Mouse (Mus musculus) A20 (cell line): ENCODE data around the gene Olfr1350.
"Not testable (repeated sequence)": the region's sequence is repeated elsewhere in the genome, so short reads cannot be mapped to it uniquely, and the experiment has no call there.

ENCODE experiments used
- DNase-seq: peaks from one replicate; pipeline ENCODE4 v3.0.0-alpha.2; 2011; ENCODE audit warnings: low read depth, low spot score

The Olfr1350 gene

DNA sequence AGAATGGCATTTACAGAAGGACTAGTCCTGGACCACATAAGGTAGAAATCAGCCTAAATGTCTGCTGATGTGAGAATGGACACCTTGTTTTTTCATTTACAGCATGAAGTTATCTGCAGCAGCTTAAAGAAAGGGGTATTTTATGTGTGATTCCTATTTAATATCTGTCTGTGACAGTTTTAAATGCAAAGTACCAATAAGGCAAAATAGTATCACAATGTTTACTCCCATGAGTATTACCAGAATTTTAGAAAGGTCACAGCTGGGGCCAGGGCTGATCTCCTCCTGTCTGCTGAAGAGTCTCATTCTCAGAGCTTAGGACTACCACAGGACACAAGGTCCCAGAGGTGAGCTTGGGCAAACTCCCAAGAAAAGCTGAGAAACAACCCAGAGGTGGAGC, at the start of gene Olfr1350:
Gene Olfr1350 (plus strand): TSS at position 301 of the 400 bp plus-strand sequence.
- no peak for DNase-seq

GRCm38 (mm10) chr7:6521666-6522065, 43.0 kb upstream of the Olfr1350 start:
- no peak for DNase-seq

DNA sequence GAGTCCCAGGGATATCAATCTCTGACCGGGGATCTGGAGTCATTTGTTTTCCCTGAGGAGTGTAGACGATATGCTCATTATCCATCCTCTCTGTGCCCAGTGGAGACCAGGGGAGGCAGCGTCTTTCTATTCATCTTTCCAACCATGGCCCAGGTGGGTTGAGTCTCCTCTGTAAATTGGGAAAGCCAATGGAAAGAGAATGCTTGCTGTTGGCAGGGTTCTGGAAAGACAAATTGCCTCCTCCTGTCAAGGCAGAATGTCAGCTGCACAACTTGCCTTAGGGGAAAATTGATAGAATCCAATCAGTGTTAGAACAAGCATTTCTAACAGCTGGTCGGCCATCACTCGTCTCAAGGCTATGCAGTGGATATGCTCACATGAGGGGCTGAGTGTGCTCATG, 41.8 kb upstream of the Olfr1350 start, which contains the start of gene Olfr1349:
Gene Olfr1349 (minus strand): TSS at position 101 of the 400 bp plus-strand sequence.
- DNase-seq = no peak

DNA sequence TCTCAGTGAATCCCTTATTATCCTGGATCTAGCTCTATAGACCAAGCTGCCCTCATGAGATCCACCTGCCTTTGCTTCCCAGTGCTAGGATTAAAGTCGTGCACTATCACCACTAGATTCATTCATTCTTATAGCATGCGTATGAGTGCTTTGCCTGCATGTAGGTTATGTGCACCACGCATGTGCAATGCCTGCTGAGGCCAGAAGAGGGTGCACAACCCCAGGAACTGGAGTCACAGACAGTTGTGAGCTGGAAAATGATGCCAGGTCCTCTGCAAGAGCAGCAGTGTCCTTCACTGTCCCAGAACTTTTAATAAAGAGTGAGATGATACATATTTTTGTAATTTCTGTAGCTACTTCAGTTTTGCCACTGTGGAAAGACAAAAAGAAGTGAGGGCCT, 39.6 kb upstream of the Olfr1350 start:
- peak; percentile 9 for DNase-seq

GRCm38 (mm10) chr7:6526141-6526540, 38.5 kb upstream of the Olfr1350 start:
- DNase-seq = peak; percentile 22

DNA sequence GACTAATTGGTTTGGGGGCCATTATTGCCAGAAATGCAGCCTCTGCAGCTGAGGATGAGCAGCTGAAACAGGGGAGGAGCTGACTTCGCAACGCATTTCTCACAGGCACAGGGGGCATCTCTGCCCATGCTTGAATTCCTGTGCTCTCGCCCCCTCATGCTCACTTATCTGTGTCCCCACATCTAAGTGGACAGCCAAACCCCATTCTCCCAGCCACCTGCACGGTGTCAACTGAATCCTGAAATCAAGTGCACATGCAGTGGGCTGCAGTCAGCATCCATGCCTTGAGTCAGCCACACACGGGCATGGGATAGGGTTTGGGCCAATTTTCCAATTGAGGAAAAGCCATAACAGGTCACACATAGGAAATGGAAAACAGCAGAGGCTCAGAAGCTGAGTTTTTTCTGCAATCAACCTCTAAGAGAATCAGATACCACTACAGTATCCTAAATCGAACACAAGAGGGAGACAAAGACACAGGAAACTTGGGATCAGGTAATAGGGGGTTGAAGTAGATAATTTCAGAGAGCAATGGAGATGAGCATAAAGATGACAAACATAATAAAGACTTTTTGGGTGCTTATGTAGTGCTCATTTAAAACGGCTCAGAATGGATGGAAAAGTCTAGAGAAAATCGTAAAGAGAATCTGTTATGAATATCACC, 21.6 kb downstream of the Olfr1350 start:
- no peak for DNase-seq

GRCm38 (mm10) chr7:6588766-6589165, 24.1 kb downstream of the Olfr1350 start:
- not testable (repeated sequence) for DNase-seq

DNA sequence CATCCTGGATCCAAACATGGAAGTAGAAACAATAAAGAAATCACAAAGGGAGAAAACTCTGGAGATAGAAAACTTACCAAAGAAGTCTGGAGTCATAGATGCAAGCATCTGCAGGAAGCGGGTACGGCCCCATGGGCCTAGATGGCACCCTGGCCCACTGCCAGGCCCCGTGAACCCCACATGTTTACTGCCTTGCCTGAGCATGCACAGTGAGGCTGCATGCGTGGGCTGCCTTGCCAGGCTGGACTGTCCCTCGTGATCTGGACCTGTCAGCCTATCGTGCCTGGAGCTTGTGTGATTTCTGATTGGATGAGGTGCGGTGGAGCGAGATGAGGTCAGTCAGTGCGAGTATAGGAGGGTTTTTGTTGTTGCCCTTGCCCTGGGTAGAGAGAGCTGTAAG, 38.7 kb downstream of the Olfr1350 start:
- DNase-seq = no peak
